Mouse (Mus musculus) brown adipose tissue, adult 24 weeks (tissue): ENCODE measurements around the gene Cep112. TPM values are rescaled to one million over a fixed set of nuclear protein-coding genes. Genes with fewer than 3 reads are reported as not detected.

ENCODE experiments used
- H3K27ac ChIP-seq: fragments of 200-500 bp; replicated peaks from 2 replicates; pipeline ENCODE4 v1.5.1; 2012; ENCODE audit warnings: low read depth, mild to moderate bottlenecking, low read length
- H3K4me1 ChIP-seq: fragments of 200-500 bp; 2 replicates; pipeline ENCODE4 v1.6.1; 2012; ENCODE audit warnings: low read length, mixed read lengths; ENCODE audit not compliant: control insufficient read depth, insufficient read depth, insufficient read length
- H3K4me3 ChIP-seq: fragments of 200-500 bp; 2 replicates; pipeline ENCODE4 v1.5.1; 2012; ENCODE audit warnings: low read depth, mild to moderate bottlenecking, low read length, moderate library complexity; ENCODE audit not compliant: insufficient read depth
- polyA plus RNA-seq: library from polyadenylated mRNA; stranded (reverse); fragments of >200 nt; gene quantifications from 2 replicates; pipeline ENCODE4 v1.2.4, GENCODE M21; 2012; ENCODE audit not compliant: missing spikeins, insufficient read depth, insufficient read length

Cep112 gene
- polyA plus RNA-seq, 1 experiment, result 4.0 TPM

GRCm38 (mm10) chr11:108902303-108902702 is 477.3 kb downstream of the Cep112 start:
- H3K4me1 ChIP-seq, result no peaks in the 10 kb centered on the region

DNA sequence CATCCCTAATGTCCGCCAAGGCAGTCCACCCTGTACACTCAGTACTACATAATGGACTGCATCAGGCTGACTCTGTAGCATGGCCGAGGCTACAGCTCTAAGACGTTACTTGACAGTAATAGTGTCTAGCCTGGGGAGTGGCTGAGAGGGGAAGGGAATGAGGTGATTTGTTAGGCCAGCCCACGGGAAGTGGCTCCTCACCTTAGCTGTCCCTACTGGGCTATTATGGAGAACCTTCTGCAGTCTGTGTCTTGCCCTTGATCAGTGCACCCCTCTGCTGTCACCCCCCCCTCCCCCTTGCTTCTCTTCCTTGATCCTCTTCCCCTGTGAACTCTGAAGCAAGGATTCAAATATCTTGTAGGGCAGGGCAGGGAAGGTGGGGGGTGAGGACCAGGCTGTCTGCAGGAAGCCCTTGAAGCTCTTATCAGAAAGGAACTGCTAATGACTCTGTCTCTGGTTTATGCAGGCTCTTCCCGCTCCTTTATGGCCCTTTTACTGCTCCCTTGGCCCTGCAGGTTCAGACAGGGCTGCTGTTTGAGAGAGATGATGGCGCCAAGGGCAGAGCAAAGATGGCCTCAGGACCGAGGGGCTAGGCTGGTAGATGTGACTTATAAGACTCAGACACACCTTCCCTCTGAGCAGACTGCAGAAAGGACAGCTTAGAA is 481.7 kb downstream of the Cep112 start:
- Histone ChIP-seq H3K27ac (no peak overlapping the region), H3K4me3 (no peak overlapping the region), H3K4me1 (peaks cover 3% of the 10 kb centered on the region)

More at GRCm38 (mm10) chr11:108902303-108902702, 477.3 kb downstream of the Cep112 start:
- H3K4me3 ChIP-seq, result no peak overlapping the region
- no peak overlapping the region for H3K27ac ChIP-seq

DNA sequence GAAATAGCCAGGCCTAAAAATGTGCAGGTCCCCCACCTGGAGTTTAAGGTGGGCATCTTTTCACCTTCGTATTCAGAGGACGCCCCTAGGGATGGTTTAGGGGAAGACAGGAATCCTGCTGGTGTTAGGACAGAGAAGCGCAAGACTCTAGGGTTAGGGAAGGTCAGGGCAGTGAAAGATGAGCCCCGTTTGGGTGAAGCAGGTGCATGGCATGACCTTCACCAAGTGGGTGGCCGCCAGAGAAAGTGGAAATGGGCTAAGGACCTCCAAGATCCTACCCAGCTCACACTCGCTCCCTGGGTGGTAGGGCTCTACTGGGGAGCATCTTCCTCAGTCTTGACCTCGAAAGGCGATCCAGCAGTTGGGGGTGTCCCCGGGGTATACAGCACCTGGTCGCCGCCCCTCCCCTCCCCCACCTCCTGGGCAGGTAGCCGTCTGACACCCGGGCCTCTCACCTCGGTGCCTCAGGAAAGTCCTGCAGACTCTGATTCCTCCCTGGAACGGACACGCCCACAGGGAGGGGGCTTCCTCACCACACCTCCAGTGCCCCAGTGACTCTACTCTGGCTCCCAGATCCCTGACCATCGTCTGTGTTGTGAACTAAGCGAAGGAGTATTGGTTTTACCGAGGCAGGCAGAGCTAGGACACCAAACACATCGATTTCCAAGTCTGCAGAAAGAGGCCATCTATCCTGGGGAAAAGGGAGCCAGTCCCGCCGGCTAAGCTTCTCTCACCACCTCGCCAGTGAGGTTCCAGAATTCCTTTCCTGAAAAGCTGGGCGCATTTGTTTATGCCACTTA is 484.6 kb downstream of the Cep112 start:
- H3K27ac ChIP-seq, result no peak overlapping the region
- H3K4me3 ChIP-seq, result peak overlapping the region; percentile 17; the same call in 1 of the 2 replicates
- peaks cover 3% of the 10 kb centered on the region for H3K4me1 ChIP-seq

Other genes with a start within 250 kb of the Cep112 start
- 2.3 TPM in 1 of 2 replicates, not detected in the other for gene Apoh, start 81.8 kb upstream of the Cep112 start, polyA plus RNA-seq
- 6.8 and 7.4 TPM in 2 replicates for gene Prkca, start 81.3 kb upstream of the Cep112 start, polyA plus RNA-seq